Mouse (Mus musculus): Measurements from ENCODE around the gene Gm11569.
"Not testable (repeated sequence)": the region's sequence is repeated elsewhere in the genome, so short reads cannot be mapped to it uniquely, and the experiment has no call there.

Gene Gm11569

GRCm38 (mm10) chr11:99798832-99799231 is at the start of gene Gm11569:
TSS of gene Gm11569 (minus strand) at chr11:99798932.
- not testable (repeated sequence) for DNase-seq (ENCODE audit: low read depth, low spot score)

DNA sequence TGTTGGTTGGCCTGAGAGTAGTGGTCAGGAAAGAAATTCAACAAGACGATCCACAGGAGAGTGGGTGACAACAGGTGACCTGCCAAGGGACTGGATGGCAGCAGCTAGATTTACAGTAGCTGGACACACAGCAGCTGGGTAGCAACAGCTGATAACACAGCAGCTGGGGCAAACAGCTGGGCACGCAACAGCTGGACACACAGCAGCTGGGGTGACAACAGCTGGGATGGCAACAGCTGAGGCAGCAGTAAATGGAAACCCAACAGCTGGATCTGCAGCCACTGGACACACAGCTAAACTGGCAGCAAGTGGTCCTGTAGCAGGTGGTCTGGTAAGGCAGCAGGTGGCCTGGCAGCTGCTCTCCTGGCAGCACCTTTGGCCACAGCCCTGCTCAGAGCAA is 48.0 kb upstream of the Gm11569 start:
- no peak for DNase-seq (ENCODE audit: low read depth, low spot score)

DNA sequence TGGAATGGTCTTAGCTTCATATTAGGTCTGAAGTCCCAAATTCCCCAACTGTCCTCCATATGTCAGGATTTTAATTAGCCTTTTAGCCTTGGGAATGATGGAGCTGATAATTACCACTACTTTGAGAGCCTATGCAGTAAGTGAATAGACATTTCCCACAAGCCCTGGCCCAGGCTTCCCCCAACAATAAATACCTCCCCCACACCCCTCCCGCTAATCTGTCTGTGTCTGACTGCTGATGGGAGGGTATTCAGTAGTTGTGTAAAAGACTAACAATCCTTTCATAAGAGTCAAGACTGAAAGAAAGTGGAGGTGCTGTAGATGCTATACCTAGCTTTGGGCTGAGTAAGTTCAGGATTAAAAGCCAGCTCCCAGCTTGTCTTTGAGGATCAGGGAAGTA is 43.5 kb upstream of the Gm11569 start:
- DNase-seq (ENCODE audit: low read depth, low spot score) = no peak

DNA sequence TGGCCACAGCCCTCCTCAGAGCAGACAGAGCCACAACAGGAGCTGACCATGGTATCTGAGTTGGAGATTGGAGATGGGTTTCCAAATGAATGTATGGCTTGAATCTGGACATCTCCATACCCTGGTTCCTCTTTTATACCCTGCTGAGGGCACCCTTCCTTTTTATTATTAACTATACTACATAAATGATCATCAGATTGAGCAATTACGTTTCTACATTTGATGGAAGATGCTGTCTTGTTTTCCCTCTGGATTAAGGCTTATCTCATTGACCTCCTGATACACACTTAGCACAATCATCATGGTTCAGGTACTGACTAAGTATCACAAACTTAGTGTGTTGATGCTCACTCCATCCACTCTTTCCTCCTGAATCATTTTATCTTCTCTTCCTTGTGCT is 39.2 kb upstream of the Gm11569 start, which contains the start of gene 2300003K06Rik:
2300003K06Rik (minus strand) TSS at position 101 of the 400 bp plus-strand sequence.
- no peak for DNase-seq (ENCODE audit: low read depth, low spot score)

- DNase-seq (ENCODE audit: low read depth, low spot score) = not testable (repeated sequence)
These were observed 16.8 kb upstream of the Gm11569 start, which contains the start of gene Gm11564 for GRCm38 (mm10) chr11:99815566-99815965. TSS of gene Gm11564 (minus strand) at chr11:99815666.

- not testable (repeated sequence) for DNase-seq (ENCODE audit: low read depth, low spot score)
These were observed 11.1 kb upstream of the Gm11569 start, which contains the start of gene Krtap4-13 for GRCm38 (mm10) chr11:99809792-99810191. TSS of gene Krtap4-13 (minus strand) at chr11:99809892.

- not testable (repeated sequence) for DNase-seq (ENCODE audit: low read depth, low spot score)
These were observed 5.6 kb upstream of the Gm11569 start, which contains the start of gene Gm11554 for GRCm38 (mm10) chr11:99804346-99804745. TSS of gene Gm11554 (minus strand) at chr11:99804446.

DNA sequence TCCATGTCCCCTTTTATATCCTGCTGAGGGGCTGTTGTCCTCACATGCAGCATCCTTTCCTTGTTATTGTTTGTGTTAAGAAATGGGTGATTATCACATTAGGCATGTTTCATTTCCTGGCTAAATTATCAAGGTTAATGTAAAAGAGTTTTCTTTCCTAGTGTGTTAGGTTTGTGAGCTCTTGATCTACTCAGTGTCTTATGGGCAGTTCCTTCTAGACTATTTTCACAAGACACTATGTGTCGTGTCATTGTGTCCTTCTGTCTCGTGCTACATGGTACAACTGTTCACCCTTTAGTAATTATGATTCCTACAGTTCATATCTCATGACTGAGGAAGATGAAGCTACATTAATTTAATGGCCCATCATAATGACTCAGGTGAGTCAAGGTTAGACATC is 5.4 kb downstream of the Gm11569 start, which contains the start of gene Gm11596:
Gm11596 (minus strand) TSS at position 101 of the 400 bp plus-strand sequence.
- DNase-seq (ENCODE audit: low read depth, low spot score) = no peak

DNA sequence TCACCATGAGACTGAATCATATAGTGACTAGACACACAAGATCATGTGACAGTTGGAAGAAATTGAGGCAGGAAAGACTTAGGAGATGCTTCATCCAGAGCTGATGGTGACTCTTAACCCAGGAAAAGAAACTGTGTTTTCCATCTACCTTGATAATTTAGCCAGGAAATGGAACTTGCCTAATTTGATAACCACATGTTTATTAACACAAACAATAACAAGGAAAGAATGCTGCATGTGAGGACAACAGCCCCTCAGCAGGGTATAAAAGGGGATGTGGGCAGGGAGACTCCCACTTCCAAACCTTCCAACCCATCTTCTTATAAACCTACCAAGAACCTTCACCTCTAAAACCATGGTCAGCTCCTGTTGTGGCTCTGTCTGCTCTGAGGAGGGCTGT is 13.8 kb downstream of the Gm11569 start, which contains the start of gene Krtap4-9:
Krtap4-9 (plus strand) TSS at position 301 of the 400 bp plus-strand sequence.
- not testable (repeated sequence) for DNase-seq (ENCODE audit: low read depth, low spot score)

- DNase-seq (ENCODE audit: low read depth, low spot score) = no peak
These were observed 18.1 kb downstream of the Gm11569 start, which contains the start of gene Krtap4-8 for GRCm38 (mm10) chr11:99780604-99781003. TSS of gene Krtap4-8 (minus strand) at chr11:99780704.

GRCm38 (mm10) chr11:99778401-99778800 is 20.3 kb downstream of the Gm11569 start:
- no peak for DNase-seq (ENCODE audit: low read depth, low spot score)

DNA sequence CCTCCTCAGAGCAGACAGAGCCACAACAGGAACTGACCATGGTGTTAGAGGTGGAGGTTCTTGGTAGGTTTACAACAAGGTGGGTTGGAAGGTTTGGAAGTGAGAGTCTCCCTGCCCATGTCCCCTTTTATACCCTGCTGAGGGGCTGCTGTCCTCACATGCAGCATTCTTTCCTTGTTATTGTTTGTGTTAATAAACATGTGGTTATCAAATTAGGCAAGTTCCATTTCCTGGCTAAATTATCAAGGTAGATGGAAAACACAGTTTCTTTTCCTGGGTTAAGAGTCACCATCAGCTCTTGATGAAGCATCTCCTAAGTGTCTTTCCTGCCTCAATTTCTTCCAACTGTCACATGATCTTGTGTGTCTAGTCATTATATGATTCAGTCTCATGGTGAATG is 25.9 kb downstream of the Gm11569 start, which contains the start of gene Gm11595:
Gm11595 (minus strand) TSS at position 101 of the 400 bp plus-strand sequence.
- DNase-seq (ENCODE audit: low read depth, low spot score) = not testable (repeated sequence)

DNA sequence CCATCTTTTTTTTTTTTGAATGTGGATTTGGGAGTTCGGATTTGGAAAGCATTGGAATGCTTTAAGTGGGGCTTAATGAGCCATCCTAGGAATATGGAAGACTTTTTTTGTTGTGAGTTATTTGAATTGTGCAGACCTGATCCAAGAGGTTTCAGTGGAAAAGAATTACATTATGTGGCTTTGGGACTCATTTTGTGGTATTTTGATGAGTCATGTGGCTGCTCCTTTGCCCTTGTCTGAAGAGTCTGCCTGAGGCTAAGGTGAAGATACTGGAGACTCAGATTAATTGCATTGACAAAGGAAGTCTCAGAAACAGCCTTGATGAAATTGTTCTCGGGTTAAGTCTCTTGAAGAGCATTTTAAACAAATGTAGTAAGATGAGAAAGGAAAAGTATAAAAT is 30.3 kb downstream of the Gm11569 start:
- no peak for DNase-seq (ENCODE audit: low read depth, low spot score)

- DNase-seq (ENCODE audit: low read depth, low spot score) = no peak
These were observed 39.9 kb downstream of the Gm11569 start for GRCm38 (mm10) chr11:99758877-99759276.
